Mouse (Mus musculus) brain, adult 2 months (tissue): ENCODE measurements around the gene Itprid2.

Experiments
- DNase-seq: peaks from one replicate; pipeline ENCODE4 v3.0.0; 2011; ENCODE audit warnings: low read depth, low spot score

Gene Itprid2

GRCm38 (mm10) chr2:79647728-79648127, 12.6 kb downstream of the Itprid2 start:
- no peak for DNase-seq

DNA sequence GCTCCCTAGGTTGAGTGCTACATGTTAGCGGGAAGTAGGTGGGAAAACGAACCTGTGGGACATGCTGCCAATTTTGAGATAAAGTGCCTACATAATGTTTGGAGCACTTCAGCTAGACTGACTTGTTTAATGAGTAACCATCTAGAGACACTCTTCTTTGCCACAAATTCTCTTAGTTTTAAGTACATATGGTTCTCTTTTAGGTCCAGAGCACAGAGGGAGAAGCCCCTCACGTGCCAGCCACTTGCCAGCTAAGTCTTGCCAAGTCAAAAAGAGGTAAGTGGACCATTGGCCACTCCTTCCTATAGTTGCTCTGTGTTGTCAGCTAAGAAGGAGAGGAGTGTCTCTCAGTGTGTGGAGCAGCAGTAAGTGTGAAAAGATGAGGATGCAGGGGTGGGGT, 16.0 kb downstream of the Itprid2 start:
- DNase-seq: no peak

DNA sequence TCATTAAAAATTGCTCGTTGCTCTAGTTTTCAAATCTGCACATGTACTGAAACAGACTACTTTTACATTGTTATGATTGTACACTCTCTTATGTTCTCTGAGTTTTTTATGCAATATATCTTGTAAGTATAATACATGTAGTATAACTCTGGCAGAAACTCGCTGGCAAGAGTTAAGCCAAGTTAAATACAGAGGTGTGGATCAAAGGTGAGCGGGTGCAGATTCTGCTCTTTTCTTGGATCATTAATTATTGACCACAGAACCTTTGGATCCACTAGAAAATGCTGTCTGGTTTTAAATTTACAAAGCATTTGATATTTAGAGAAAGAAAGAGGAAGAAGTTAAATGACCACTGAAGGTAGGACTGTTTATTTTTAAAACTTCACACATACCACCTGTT, 16.5 kb downstream of the Itprid2 start:
- no peak for DNase-seq

DNA sequence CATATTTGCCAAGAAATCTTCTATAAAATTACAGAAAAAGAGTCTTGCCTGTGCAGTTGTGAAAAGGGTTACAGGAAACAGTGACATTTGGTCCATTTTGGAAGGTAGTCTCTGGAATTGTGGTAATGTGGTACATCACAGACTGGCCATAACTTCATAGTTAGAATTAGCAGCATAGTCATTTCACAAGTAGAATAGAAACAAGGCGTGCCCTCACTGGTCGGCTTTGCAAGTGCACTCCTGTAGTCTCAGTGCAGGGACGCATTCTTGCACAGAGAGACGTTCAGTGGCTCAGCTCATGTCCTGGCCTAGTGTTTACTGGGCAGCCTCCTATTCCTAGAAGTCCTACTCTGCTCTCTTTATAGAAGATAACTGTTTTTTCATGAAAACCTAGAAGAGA, 17.4 kb downstream of the Itprid2 start:
- no peak for DNase-seq

DNA sequence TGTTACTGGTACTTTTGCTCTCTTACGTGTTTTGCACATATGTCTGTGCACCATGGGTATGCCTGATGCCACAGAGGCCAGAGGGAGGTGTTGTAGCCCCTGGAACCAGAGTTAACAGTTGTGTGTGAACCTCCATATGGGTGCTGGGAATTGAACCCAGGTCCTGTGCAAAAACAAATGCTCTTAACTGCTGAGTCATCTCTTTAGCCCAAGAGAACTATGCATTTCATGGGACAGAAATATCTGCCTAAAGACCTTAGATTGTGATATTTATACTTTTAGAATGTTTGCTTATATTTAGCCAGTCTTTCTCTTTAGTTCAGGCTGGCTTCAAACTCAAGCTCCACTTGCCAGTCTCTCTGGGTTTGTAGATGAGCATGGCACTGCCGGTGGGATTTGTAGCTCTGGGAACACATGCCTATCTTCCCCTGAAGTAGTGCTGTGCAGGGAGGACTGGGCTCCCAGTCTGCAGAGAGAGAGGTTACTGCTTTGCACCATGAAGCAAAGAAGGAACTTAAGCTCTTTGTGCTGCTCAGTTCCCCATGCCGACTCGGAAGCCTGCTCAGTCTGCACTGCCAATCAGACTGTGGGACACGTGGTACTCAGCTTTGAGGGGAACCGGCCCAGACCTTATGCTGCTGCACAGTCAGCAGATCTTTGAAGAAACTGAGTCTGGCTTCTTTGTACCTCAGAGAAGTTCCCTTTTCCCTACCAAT, 18.1 kb downstream of the Itprid2 start:
- peak; percentile 69 for DNase-seq

GRCm38 (mm10) chr2:79653809-79654164, 18.6 kb downstream of the Itprid2 start:
- no peak for DNase-seq

DNA sequence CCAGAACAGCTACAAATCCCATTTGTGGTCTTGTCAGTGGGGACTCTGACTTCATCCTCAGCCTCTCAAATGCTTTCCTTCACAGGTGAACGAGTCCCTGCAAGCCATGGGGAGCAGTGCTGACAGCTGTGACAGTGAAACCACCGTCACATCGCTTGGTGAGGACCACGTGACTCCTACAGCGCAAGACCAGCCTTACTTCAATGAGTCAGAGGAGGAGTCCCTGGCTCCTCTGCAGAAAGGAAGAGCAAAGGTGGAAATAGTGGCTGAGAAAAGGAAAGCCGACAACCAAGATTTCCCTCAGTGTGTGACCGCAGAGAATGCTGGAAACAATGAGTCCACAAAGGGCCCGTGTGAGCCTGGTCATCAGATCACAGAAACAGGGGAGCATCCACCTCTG, 21.9 kb downstream of the Itprid2 start:
- no peak for DNase-seq

DNA sequence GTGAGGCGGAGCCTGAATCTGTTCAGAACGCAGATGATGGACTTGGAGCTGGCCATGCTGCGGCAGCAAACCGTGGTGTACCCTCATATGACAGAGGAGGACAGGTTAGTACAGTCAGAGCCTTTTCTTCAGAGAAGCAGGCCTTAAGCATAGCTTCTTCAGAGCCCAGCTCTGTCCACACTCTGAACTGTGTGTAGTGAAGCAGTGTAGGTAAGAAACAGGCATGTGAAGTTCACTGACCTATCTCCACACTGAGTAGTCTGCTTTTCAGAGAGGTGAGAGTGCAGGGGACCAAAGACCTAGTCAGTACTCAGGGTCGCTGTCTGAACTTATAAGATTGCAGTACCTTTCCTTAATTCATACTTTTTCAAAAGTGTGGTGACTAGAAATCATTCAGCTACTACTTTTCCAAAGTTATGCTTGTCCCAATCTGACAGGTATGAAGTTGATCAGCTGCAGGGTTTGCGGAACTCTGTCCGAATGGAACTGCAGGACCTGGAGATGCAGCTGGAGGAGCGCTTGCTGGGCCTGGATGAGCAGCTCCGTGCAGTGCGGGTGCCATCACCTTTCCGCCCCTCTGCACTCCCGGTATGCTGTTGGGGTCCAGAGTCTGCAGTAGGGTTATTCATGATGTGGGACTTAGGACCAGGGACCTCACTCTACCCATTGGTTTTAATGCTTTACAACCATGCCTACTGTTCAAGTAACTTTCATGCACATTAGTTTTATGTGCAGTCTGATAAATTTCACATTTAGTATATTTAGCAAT, 25.4 kb downstream of the Itprid2 start:
- no peak for DNase-seq

- no peak for DNase-seq
Measured at GRCm38 (mm10) chr2:79661486-79662104, 26.4 kb downstream of the Itprid2 start.

DNA sequence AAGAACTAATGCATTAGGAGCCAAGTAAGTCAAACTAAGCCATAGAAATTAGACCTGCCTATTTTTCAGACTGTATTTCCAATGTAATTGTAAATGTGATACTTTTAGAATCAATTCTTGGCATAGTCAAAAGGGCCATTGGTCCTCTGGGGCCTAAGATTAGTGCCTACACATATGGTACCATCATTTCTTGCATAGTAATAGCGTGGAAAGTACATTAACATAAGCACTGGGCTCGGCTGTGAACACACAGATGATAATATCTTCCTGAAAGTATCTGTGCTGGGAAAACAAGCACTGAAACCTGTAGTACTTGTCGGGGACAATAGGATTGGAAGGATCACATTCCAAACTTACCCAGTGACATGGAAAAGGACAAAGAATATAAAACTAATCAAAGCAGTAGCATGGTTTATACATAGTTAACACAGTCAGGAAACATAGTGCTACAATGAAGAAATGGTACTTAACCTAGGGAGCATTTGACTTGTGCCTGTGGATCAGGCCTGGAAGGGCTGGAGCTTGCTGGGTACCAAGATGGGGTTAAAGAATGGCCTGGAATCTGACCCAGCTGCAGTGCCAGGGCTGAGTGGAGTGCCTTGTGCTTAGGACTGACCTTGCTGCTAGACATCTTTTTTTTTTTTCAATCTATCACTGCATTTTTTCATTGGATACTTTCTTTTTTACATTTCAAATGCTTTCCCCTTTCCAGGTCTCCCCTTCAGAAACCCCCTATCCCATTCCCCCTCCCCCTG, 29.6 kb downstream of the Itprid2 start:
- no peak for DNase-seq

GRCm38 (mm10) chr2:79665492-79665891, 30.3 kb downstream of the Itprid2 start:
- no peak for DNase-seq

DNA sequence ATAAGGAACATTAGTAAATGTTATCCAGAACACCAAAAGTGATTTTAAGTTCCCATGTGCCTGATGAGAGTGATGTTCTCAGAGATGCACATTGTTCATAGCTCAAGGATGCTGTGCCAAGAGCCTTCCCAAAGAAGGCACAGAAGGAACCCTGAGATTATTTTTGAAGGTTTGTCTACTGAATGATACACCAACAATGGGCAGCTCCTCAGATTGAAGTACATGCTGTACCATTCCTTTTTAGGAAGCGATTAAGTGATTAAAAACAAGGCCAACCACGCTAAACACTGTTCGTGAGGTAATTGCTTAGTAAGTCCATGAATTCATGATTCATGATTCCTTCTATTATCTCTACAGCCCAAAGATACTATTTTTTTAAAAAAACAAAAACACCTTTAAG, 40.1 kb downstream of the Itprid2 start:
- no peak for DNase-seq

- no peak for DNase-seq
Measured at GRCm38 (mm10) chr2:79677663-79678257, 42.6 kb downstream of the Itprid2 start.

- no peak for DNase-seq
Measured at GRCm38 (mm10) chr2:79681672-79682071, 46.5 kb downstream of the Itprid2 start.

DNA sequence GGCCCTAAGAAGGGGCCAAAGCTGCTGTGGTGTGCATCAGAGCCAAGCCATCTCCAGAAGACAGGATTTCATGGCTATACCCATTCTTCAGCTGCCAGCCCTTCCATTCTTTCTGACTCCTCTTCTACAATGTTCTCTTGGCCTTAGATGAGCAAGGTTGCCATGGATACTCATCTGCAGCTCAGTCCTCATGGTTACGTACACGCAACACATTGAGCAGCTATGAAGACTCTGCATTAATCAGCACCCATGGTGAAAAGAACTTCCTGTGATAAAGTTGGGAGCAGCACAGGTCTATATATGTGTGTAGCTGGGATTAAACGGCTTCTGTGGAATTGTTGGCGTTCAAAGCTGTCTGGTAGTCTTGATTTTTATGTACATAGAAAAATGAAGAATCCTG, 48.1 kb downstream of the Itprid2 start:
- DNase-seq: peak; percentile 64

DNA sequence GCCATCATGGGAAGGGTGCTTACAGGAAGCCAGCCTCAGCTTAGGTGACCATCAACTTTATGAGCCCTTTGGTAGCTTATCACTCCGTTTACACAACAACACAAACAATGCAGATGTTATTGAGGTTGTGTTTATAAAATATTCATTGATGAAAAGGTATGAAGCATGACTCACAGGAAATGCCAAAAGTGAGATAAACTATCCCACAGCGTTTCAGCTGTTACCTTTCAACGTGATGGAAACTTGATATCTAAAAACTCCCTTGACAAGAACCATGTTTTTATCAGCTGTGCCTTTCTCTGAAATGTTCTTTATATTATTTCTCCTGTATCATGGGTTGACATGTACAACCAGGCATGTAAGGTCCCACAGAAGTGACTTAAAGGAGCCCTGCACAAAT, 55.7 kb downstream of the Itprid2 start:
- no peak for DNase-seq

GRCm38 (mm10) chr2:79695190-79695589, 60.0 kb downstream of the Itprid2 start:
- no peak for DNase-seq

- DNase-seq: no peak
Measured at GRCm38 (mm10) chr2:79695939-79696338, 60.8 kb downstream of the Itprid2 start.

- peak; percentile 37 for DNase-seq
Measured at GRCm38 (mm10) chr2:79696478-79697230, 61.5 kb downstream of the Itprid2 start.

DNA sequence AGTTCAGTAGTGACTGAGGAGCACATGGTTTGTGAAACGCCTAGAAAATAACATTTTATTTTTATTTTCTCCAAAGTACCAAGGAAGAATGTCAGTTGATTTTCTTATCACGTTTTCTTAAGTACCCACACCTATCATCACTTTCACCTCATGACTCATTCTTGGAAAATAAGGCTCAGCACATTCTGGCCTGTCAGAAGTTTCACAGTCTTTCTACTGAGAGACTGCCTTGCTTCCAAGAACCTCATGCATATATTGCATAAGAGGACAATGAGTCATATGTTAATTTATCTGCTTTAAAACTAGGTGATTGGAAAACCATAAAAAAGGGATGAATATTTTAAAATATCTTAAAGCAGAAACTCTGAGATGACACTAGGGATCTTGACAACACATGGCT, 63.0 kb downstream of the Itprid2 start:
- DNase-seq: peak; percentile 72

- no peak for DNase-seq
Measured at GRCm38 (mm10) chr2:79704773-79705172, 69.6 kb downstream of the Itprid2 start.
